Mouse (Mus musculus): ENCODE data around the gene Crybg1. TPM values are rescaled to one million over a fixed set of nuclear protein-coding genes. Genes with fewer than 3 reads are reported as not detected.
"Not testable (repeated sequence)": the region's sequence is repeated elsewhere in the genome, so short reads cannot be mapped to it uniquely, and the experiment has no call there.

Gene Crybg1
- polyA plus RNA-seq, 1 experiment from 2014 or later = 0.16 TPM

- Histone ChIP-seq H3K4me1 (ENCODE audit: control insufficient read depth, insufficient read depth, low read depth, low read length) (no peaks in the 10 kb centered on the region), H3K4me2 (ENCODE audit: low read length) (no peak overlapping the region), H3K27me3 (replicated peaks; ENCODE audit: control insufficient read depth, insufficient read depth, low read length) (no peaks in the 10 kb centered on the region), H3K4me3 (ENCODE audit: low read length) (no peak overlapping the region), H3K36me3 (ENCODE audit: control insufficient read depth, insufficient read depth, low read length) (0 out of 2 replicates have a peak, but pooled peaks cover 2% of the 10 kb centered on the region), H3K9ac (ENCODE audit: low read depth, low read length) (no peak overlapping the region), H3K27ac (ENCODE audit: low read depth, low read length) (no peak overlapping the region), H3K9me3 (ENCODE audit: control insufficient read depth, low read length) (no peaks in the 10 kb centered on the region)
- 85% methylated on average over 8 of the region's 8 CpGs for WGBS
- ATAC-seq = no peak
Observed at GRCm38 (mm10) chr10:43927736-43928135, 220.9 kb downstream of the Crybg1 start.

GRCm38 (mm10) chr10:43925776-43926175 lies 222.9 kb downstream of the Crybg1 start:
- H3K4me2 ChIP-seq (ENCODE audit: low read length); H3K36me3 ChIP-seq (ENCODE audit: control insufficient read depth, insufficient read depth, low read length); ATAC-seq; H3K4me1 ChIP-seq (ENCODE audit: control insufficient read depth, insufficient read depth, low read depth, low read length); H3K4me3 ChIP-seq (ENCODE audit: low read length); H3K9ac ChIP-seq (ENCODE audit: low read depth, low read length); H3K27me3 ChIP-seq (replicated peaks; ENCODE audit: control insufficient read depth, insufficient read depth, low read length); H3K27ac ChIP-seq (ENCODE audit: low read depth, low read length); H3K9me3 ChIP-seq (ENCODE audit: control insufficient read depth, low read length): not testable (repeated sequence)
- 91% methylated on average over 9 of the region's 9 CpGs for WGBS

- no peak overlapping the region for H3K4me3 ChIP-seq (ENCODE audit: low read length)
- H3K4me2 ChIP-seq (ENCODE audit: low read length) = no peak overlapping the region
- H3K27me3 ChIP-seq (replicated peaks; ENCODE audit: control insufficient read depth, insufficient read depth, low read length) = no peaks in the 10 kb centered on the region
- ATAC-seq = no peak
- no peaks in the 10 kb centered on the region for H3K36me3 ChIP-seq (ENCODE audit: control insufficient read depth, insufficient read depth, low read length)
- no peak overlapping the region for H3K27ac ChIP-seq (ENCODE audit: low read depth, low read length)
- H3K9ac ChIP-seq (ENCODE audit: low read depth, low read length) = no peak overlapping the region
- WGBS = 95% methylated on average over 3 of the region's 3 CpGs
- no peaks in the 10 kb centered on the region for H3K9me3 ChIP-seq (ENCODE audit: control insufficient read depth, low read length)
- no peaks in the 10 kb centered on the region for H3K4me1 ChIP-seq (ENCODE audit: control insufficient read depth, insufficient read depth, low read depth, low read length)
Observed at GRCm38 (mm10) chr10:43923096-43923495, 225.6 kb downstream of the Crybg1 start.

- Histone ChIP-seq H3K9me3 (ENCODE audit: control insufficient read depth, low read length) (no peaks in the 10 kb centered on the region), H3K27ac (ENCODE audit: low read depth, low read length) (no peak overlapping the region), H3K4me1 (ENCODE audit: control insufficient read depth, insufficient read depth, low read depth, low read length) (no peaks in the 10 kb centered on the region), H3K27me3 (replicated peaks; ENCODE audit: control insufficient read depth, insufficient read depth, low read length) (no peaks in the 10 kb centered on the region), H3K4me3 (ENCODE audit: low read length) (no peak overlapping the region), H3K9ac (ENCODE audit: low read depth, low read length) (no peak overlapping the region), H3K36me3 (ENCODE audit: control insufficient read depth, insufficient read depth, low read length) (no peaks in the 10 kb centered on the region), H3K4me2 (ENCODE audit: low read length) (no peak overlapping the region)
- 43% methylated on average over 17 of the region's 17 CpGs for WGBS
- ATAC-seq = peak; percentile 85
Observed at GRCm38 (mm10) chr10:43918696-43919608, 229.7 kb downstream of the Crybg1 start.

GRCm38 (mm10) chr10:43916737-43917136 lies 231.9 kb downstream of the Crybg1 start:
- Histone ChIP-seq H3K27ac (ENCODE audit: low read depth, low read length) (no peak overlapping the region), H3K36me3 (ENCODE audit: control insufficient read depth, insufficient read depth, low read length) (no peaks in the 10 kb centered on the region), H3K4me2 (ENCODE audit: low read length) (no peak overlapping the region), H3K4me3 (ENCODE audit: low read length) (no peak overlapping the region), H3K9ac (ENCODE audit: low read depth, low read length) (no peak overlapping the region), H3K9me3 (ENCODE audit: control insufficient read depth, low read length) (no peaks in the 10 kb centered on the region), H3K27me3 (replicated peaks; ENCODE audit: control insufficient read depth, insufficient read depth, low read length) (no peaks in the 10 kb centered on the region), H3K4me1 (ENCODE audit: control insufficient read depth, insufficient read depth, low read depth, low read length) (no peaks in the 10 kb centered on the region)
- ATAC-seq = no peak
- WGBS = 77% methylated on average over 2 of the region's 2 CpGs

GRCm38 (mm10) chr10:43916181-43916580 lies 232.5 kb downstream of the Crybg1 start:
- H3K27me3 ChIP-seq (replicated peaks; ENCODE audit: control insufficient read depth, insufficient read depth, low read length) = no peaks in the 10 kb centered on the region
- WGBS = 84% methylated on average over 12 of the region's 12 CpGs
- H3K36me3 ChIP-seq (ENCODE audit: control insufficient read depth, insufficient read depth, low read length) = no peaks in the 10 kb centered on the region
- H3K9ac ChIP-seq (ENCODE audit: low read depth, low read length) = no peak overlapping the region
- H3K4me3 ChIP-seq (ENCODE audit: low read length) = no peak overlapping the region
- H3K4me1 ChIP-seq (ENCODE audit: control insufficient read depth, insufficient read depth, low read depth, low read length) = no peaks in the 10 kb centered on the region
- no peak for ATAC-seq
- H3K27ac ChIP-seq (ENCODE audit: low read depth, low read length) = no peak overlapping the region
- H3K9me3 ChIP-seq (ENCODE audit: control insufficient read depth, low read length) = no peaks in the 10 kb centered on the region
- H3K4me2 ChIP-seq (ENCODE audit: low read length) = no peak overlapping the region

GRCm38 (mm10) chr10:43912236-43912635 lies 236.4 kb downstream of the Crybg1 start:
- Histone ChIP-seq H3K9me3 (ENCODE audit: control insufficient read depth, low read length) (no peaks in the 10 kb centered on the region), H3K27me3 (replicated peaks; ENCODE audit: control insufficient read depth, insufficient read depth, low read length) (no peaks in the 10 kb centered on the region), H3K36me3 (ENCODE audit: control insufficient read depth, insufficient read depth, low read length) (peaks cover 3% of the 10 kb centered on the region; the same call in 1 of the 2 replicates), H3K9ac (ENCODE audit: low read depth, low read length) (no peak overlapping the region), H3K4me1 (ENCODE audit: control insufficient read depth, insufficient read depth, low read depth, low read length) (no peaks in the 10 kb centered on the region), H3K4me2 (ENCODE audit: low read length) (no peak overlapping the region), H3K27ac (ENCODE audit: low read depth, low read length) (no peak overlapping the region), H3K4me3 (ENCODE audit: low read length) (no peak overlapping the region)
- no peak for ATAC-seq
- WGBS = 90% methylated on average over 3 of the region's 3 CpGs

- H3K4me1 ChIP-seq (ENCODE audit: control insufficient read depth, insufficient read depth, low read depth, low read length) = no peaks in the 10 kb centered on the region
- H3K36me3 ChIP-seq (ENCODE audit: control insufficient read depth, insufficient read depth, low read length) = peaks cover 3% of the 10 kb centered on the region; the same call in 1 of the 2 replicates
- H3K9me3 ChIP-seq (ENCODE audit: control insufficient read depth, low read length) = no peaks in the 10 kb centered on the region
- no peak overlapping the region for H3K4me2 ChIP-seq (ENCODE audit: low read length)
- no peak overlapping the region for H3K9ac ChIP-seq (ENCODE audit: low read depth, low read length)
- H3K27ac ChIP-seq (ENCODE audit: low read depth, low read length) = no peak overlapping the region
- ATAC-seq = no peak
- WGBS = 93% methylated on average over 8 of the region's 8 CpGs
- no peak overlapping the region for H3K4me3 ChIP-seq (ENCODE audit: low read length)
- no peaks in the 10 kb centered on the region for H3K27me3 ChIP-seq (replicated peaks; ENCODE audit: control insufficient read depth, insufficient read depth, low read length)
Observed at GRCm38 (mm10) chr10:43910873-43911142, 237.8 kb downstream of the Crybg1 start.

GRCm38 (mm10) chr10:43910032-43910872 lies 238.4 kb downstream of the Crybg1 start:
- 89% methylated on average over 12 of the region's 12 CpGs for WGBS
- Histone ChIP-seq H3K4me2 (ENCODE audit: low read length) (no peak overlapping the region), H3K27me3 (replicated peaks; ENCODE audit: control insufficient read depth, insufficient read depth, low read length) (no peaks in the 10 kb centered on the region), H3K4me3 (ENCODE audit: low read length) (no peak overlapping the region), H3K9me3 (ENCODE audit: control insufficient read depth, low read length) (no peaks in the 10 kb centered on the region), H3K4me1 (ENCODE audit: control insufficient read depth, insufficient read depth, low read depth, low read length) (no peaks in the 10 kb centered on the region), H3K27ac (ENCODE audit: low read depth, low read length) (no peak overlapping the region), H3K9ac (ENCODE audit: low read depth, low read length) (no peak overlapping the region), H3K36me3 (ENCODE audit: control insufficient read depth, insufficient read depth, low read length) (peaks cover 3% of the 10 kb centered on the region; the same call in 1 of the 2 replicates)
- no peak for ATAC-seq

Data from hindbrain, embryonic 16.5 days (tissue).